Mouse (Mus musculus): ENCODE measurements at regions not wholly inside any gene's neighbourhood (a gene's known extent, or its start where the extent isn't known, plus 50 kb on each side); places are given as distances from the start of the nearest gene placed in this dataset.

DNA sequence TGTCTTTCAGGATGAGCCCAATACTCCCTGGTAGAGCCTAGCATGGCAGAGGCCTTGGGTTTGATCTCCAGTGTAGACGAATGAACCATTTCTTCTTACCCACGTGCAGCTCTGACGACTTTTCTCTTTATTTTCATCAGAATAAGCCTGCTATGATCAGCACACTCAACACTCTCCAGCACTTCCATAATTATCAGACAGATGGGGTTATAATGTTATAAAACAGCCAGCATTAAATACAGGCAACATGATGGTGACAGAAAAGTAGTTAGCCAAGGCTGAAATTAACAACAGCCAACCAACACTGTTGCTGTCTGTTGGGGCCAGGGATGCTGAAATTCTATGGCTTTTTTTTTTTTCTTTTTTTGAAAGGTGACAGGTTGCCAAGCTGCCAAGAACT, 67.7 kb upstream of the Mkln1 start:
- no peak for ATAC-seq

DNA sequence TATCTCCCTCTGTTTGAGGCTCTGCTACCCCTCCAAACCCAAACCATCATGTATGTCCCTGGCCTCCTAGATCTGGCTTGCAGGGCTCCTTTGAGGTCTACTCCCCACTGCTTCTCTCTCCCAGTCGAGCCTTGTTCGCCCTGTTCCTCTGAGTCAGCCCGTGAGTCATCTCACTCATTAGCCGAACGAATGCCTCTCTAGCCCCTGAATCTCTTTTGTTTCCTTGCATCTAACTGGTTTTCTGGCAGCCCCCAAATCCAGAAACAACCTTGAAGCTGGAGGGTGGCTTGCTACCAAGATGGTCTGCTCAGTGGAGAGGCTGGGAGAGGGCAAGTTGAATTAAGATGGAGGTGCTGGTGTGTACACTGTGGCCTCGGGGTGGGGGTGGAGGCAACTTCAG, 66.3 kb upstream of the Mkln1 start:
- ATAC-seq = no peak

DNA sequence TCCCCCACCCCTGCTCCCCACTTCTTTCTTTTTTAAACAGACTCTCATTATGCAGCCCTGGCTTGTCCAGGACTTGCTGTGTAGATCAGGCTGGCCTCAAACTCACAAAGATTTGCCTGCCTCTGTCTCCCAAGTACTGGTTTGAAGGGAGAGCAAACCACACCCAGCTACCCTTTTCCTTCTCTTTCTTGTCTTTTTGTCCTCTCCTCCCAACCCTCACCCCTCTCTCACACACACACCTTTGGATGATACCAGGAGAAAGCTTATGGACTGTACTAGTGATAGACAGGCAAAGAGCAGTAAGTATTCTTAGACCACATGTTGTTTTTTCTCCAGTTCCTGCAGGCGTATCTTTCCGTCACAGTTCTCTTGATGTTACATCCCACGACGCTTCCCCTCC, 65.8 kb upstream of the Mkln1 start:
- ATAC-seq = no peak

DNA sequence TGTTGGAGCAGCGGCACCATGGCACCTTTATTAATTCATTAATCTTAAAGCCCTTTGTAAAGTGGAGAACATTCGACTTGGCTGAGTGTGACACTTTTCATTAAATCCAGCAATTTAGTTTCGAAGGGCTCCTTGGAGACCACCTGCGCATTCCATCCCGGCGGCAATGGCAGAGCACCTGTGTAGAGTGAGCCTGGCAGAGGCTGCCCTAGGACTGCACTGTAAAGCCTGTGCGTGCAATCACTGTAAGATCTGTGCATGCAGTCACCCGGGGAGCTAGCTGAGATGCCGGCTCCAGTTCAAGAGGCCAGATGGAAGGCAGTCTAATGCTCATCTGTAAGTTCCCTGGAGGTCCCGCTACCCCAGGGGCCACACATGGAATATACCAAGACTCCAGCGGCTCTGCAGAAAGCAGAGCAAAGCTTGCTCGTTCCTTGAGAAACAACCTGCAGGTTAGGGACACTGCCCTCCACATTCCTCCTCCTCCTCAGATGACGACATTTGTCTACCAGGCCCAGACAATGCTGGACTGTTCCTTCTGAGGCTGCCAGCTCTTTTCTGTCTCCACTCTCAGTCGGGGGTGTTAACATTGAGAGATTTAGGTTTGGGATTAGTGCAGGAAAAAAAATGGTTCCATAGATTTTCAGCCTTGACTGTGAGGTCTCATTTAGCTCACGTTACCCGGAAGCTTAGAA, 65.2 kb upstream of the Mkln1 start:
- no peak for ATAC-seq

DNA sequence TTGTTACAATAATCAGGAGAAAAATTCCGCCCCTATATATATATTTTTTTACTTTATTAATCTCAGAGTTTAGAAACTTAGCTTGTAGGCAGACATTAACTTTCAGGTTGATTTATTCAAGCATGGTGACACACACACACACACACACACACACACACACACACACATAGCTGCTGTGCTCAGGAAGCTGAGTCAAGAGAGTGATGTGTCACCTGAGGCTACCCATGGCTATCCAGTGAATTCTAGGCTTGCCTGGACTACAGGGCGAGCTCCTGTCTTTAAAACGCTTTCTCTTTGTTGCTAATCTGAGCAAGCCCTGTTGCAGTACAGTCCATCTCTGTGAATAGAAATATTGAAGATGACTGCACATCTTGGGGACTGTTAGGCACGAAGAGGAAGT, 64.4 kb upstream of the Mkln1 start:
- ATAC-seq = no peak

DNA sequence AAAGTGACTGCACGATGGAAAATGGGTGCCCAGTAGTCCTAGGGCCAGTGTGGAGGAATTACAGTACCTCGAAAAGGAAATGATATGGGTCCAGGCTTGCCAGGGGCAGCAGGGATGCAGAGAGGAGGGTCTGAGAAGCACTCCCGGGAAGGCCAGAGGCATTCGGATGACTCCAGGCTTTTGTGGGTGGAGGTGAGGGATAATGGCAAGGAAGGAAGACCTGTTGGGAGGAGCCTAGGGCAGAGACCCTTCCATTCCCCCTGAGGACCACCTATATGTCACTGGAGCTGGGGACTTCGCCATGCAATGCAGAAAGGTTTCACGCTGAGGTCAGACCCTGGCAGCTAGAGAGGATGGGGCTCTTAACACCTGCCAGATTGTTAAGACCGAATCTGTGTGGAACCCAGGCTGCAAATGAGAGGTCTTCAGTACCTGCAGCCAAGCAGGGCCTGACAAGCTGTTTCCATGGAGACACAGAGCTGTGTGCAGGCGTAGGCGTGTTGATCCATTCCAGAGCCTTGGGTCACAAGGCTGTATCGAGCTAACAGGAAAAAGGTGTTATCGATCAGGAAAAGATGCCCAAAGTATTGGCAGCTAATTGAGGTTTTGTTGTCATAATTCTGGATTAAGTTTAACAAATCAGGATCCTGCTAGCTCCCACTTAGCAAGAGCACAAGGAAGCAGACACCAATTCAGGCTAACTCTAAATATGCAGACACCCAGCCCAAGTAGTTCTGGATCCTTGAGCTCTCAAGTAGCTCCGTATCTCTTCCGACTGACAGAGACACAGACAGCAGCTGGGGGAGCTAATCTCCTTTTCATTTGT, 59.2 kb upstream of the Mkln1 start:
- ATAC-seq = no peak

DNA sequence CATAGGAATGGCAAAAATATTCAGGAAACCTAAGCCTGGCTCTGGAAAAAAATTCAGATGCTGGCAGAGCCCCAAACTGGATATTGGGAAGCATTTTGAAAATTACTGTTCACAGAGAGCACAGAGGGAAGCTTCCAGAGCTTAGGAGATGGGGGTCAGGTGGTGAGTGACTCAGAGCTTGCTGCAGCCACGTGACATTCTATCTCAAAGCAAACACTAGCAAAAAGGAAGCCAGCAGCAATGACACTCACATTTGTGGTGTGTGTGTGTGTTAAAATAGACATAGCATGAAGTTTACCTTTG, 58.6 kb upstream of the Mkln1 start:
- ATAC-seq = no peak

DNA sequence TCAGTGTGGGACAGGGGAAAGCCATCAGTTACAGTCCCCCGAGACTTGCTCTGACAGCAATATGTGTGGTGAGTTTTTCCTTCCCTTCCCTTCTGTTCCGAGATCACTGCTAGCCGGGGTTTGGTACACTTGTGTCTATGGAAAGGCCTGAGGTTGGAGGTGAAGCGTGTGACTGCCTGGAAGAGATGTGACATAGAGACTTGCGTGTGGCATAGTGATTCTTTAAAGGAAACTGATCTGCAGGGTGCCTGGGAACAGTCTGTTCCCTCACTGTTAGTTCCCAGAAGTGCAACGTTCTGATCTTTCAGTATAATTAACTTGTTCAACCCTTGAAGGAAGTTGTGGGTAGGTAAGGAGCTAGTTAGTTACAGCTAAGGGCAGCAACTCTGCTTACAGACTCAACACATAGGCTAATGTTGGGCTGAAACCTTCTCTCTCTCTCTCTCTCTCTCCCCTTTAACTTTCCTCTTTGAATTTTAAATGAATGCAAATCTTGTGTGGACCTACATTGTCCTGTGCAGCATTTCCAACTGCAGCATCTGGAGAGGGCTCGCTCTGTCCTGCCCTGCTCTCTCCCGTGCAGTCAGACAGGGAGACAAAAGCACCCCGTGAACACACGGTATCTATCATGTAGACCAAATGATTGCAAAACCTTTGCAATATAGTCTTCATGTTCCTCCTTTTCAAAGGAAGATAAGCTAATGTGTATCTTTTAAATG, 53.0 kb upstream of the Mkln1 start:
- no peak for ATAC-seq

DNA sequence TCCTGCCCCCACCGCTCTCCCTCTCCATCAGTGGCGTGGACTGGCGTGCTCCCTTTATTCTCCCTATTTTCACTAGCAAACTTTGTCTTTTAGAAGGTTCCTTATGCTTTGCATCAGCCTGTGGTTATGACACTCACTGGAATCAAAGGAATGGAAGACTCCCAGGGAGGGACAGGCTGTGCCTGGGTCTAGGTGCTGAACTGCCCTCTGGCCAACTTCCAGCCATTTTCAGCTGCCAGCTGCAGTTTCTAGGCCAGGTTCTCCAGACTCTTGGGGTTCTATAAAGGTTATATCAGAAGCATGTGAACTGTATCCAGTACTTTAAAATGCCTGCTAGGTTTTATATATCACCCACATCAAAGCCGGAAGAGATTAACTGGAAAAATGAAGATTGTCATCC, 50.2 kb upstream of the Mkln1 start:
- no peak for ATAC-seq
